Mouse (Mus musculus): ENCODE results near the gene Mtcp1. TPM values are rescaled to one million over a fixed set of nuclear protein-coding genes. Genes with fewer than 3 reads are reported as not detected.

The Mtcp1 gene
- polyA plus RNA-seq, 1 experiment from 2014 or later, result 9.1 TPM

Other genes starting within 250 kb of the Mtcp1 start
- 29.4 and 29.7 TPM in 2 replicates for gene Fundc2, start 34.2 kb downstream of the Mtcp1 start, polyA plus RNA-seq (2016; fragmentation: Nextera tagmentation; extraction: Ambion mirVana)
- gene F8, start 34.0 kb downstream of the Mtcp1 start, polyA plus RNA-seq (2016; fragmentation: Nextera tagmentation; extraction: Ambion mirVana), result 0.69 and 0.74 TPM in 2 replicates
- gene Cmc4, start within 50 bp of the Mtcp1 start, polyA plus RNA-seq (2016; fragmentation: Nextera tagmentation; extraction: Ambion mirVana), result 14.7 and 15.9 TPM in 2 replicates
- 75.7 and 84.5 TPM in 2 replicates for gene Brcc3, start within 50 bp of the Mtcp1 start, polyA plus RNA-seq (2016; fragmentation: Nextera tagmentation; extraction: Ambion mirVana)
- 200 and 201 TPM in 2 replicates for gene Vbp1, start 97.7 kb upstream of the Mtcp1 start, polyA plus RNA-seq (2016; fragmentation: Nextera tagmentation; extraction: Ambion mirVana)
- gene Rab39b, start 161.6 kb upstream of the Mtcp1 start, polyA plus RNA-seq (2016; fragmentation: Nextera tagmentation; extraction: Ambion mirVana), result 10.2 and 11.7 TPM in 2 replicates

All from forebrain, embryonic 10.5 days (tissue).